Mouse (Mus musculus) telencephalon, adult 2 months (tissue): Measurements from ENCODE around the gene 1110008P14Rik.
"Not testable (repeated sequence)": the region's sequence is repeated elsewhere in the genome, so short reads cannot be mapped to it uniquely, and the experiment has no call there.

Experiments used
- DNase-seq: peaks from one replicate; pipeline ENCODE4 v3.0.0-alpha.2; 2011; ENCODE audit warnings: low read depth, low spot score

The 1110008P14Rik gene

GRCm38 (mm10) chr2:32363376-32364106 lies 18.2 kb downstream of the 1110008P14Rik start:
- DNase-seq = no peak

- DNase-seq = peak; percentile 82
These were observed 18.9 kb downstream of the 1110008P14Rik start for GRCm38 (mm10) chr2:32362817-32363340.

GRCm38 (mm10) chr2:32362274-32362673 lies 19.5 kb downstream of the 1110008P14Rik start:
- DNase-seq = not testable (repeated sequence)

- no peak for DNase-seq
These were observed 20.3 kb downstream of the 1110008P14Rik start for GRCm38 (mm10) chr2:32361437-32361836.

GRCm38 (mm10) chr2:32360741-32361140 lies 21.0 kb downstream of the 1110008P14Rik start:
- peak; percentile 96 for DNase-seq

- DNase-seq = no peak
These were observed 23.4 kb downstream of the 1110008P14Rik start for GRCm38 (mm10) chr2:32358381-32358780.

GRCm38 (mm10) chr2:32357710-32358109 lies 24.0 kb downstream of the 1110008P14Rik start:
- no peak for DNase-seq

GRCm38 (mm10) chr2:32356216-32356615 lies 25.5 kb downstream of the 1110008P14Rik start:
- no peak for DNase-seq

GRCm38 (mm10) chr2:32354336-32354895 lies 27.3 kb downstream of the 1110008P14Rik start:
- no peak for DNase-seq

GRCm38 (mm10) chr2:32353836-32354235 lies 27.9 kb downstream of the 1110008P14Rik start:
- no peak for DNase-seq

- no peak for DNase-seq
These were observed 28.7 kb downstream of the 1110008P14Rik start, which contains the start of gene Dnm1 for GRCm38 (mm10) chr2:32353007-32353542. Gene Dnm1, minus strand, starts transcription at chr2:32353338.

GRCm38 (mm10) chr2:32352151-32353006 lies 29.4 kb downstream of the 1110008P14Rik start, which contains the start of gene Ciz1:
Gene Ciz1, plus strand, starts transcription at chr2:32352327.
- no peak for DNase-seq

- DNase-seq = no peak
These were observed 30.2 kb downstream of the 1110008P14Rik start for GRCm38 (mm10) chr2:32351471-32351961.

- DNase-seq = no peak
These were observed 31.2 kb downstream of the 1110008P14Rik start for GRCm38 (mm10) chr2:32350471-32351051.

- DNase-seq = no peak
These were observed 32.0 kb downstream of the 1110008P14Rik start for GRCm38 (mm10) chr2:32349625-32350255.

GRCm38 (mm10) chr2:32348311-32348710 lies 33.4 kb downstream of the 1110008P14Rik start:
- DNase-seq = no peak

GRCm38 (mm10) chr2:32347019-32347418 lies 34.7 kb downstream of the 1110008P14Rik start:
- no peak for DNase-seq

- no peak for DNase-seq
These were observed 37.0 kb downstream of the 1110008P14Rik start for GRCm38 (mm10) chr2:32344598-32345321.

- DNase-seq = no peak
These were observed 37.7 kb downstream of the 1110008P14Rik start for GRCm38 (mm10) chr2:32344056-32344455.

- no peak for DNase-seq
These were observed 38.4 kb downstream of the 1110008P14Rik start for GRCm38 (mm10) chr2:32343351-32343671.
